Mouse (Mus musculus) heart, postnatal 10 days (tissue): ENCODE data around the gene Svbp. TPM values are rescaled to one million over a fixed set of nuclear protein-coding genes. Genes with fewer than 3 reads are reported as not detected.

Experiments used
- DNase-seq, 2 experiments: peaks; one replicate each; pipeline ENCODE4 v3.0.0; 2021
- intact Hi-C: fragments of 180-260 bp; cut with DNase I; formaldehyde crosslinking; loops from one replicate; pipeline ENCODE4 v1.15.1; 2025
- total RNA-seq, 2 experiments: library from RNA; stranded (reverse); gene quantifications; 2 replicates each; pipeline ENCODE4 v1.2.3; 2021

The Svbp gene
- total RNA-seq, 2 experiments from 2014 or later, result 30.0 to 30.9 TPM

- intact Hi-C loops, result loop anchor here (10.0 kb wide), 2 partner anchors 382 to 572 kb away; no protein-coding TSS in a partner anchor
- no peak for DNase-seq
Measured at GRCm38 (mm10) chr4:119242571-119242970, 47.5 kb downstream of the Svbp start.

- intact Hi-C loops, result loop anchor here (5.0 to 10.0 kb wide), 5 partner anchors 78 to 570 kb away; partner anchors contain the start of genes Foxj3, Frg2f1 and Ppih
- DNase-seq, result no peak
Measured at GRCm38 (mm10) chr4:119244468-119245240, 49.5 kb downstream of the Svbp start.

GRCm38 (mm10) chr4:119245556-119245955, 50.5 kb downstream of the Svbp start:
- intact Hi-C loops, result loop anchor here (5.0 to 10.0 kb wide), 5 partner anchors 77 to 569 kb away; partner anchors contain the start of genes Foxj3, Frg2f1 and Ppih

GRCm38 (mm10) chr4:119245961-119246360, 50.9 kb downstream of the Svbp start:
- no peak for DNase-seq
- intact Hi-C loops, result loop anchor here (5.0 to 10.0 kb wide), 5 partner anchors 76 to 569 kb away; partner anchors contain the start of genes Foxj3, Frg2f1 and Ppih

More at GRCm38 (mm10) chr4:119245556-119245955, 50.5 kb downstream of the Svbp start:
- DNase-seq, result peak; percentile 53 to 57

GRCm38 (mm10) chr4:119246688-119247225, 51.7 kb downstream of the Svbp start:
- no peak for DNase-seq
- intact Hi-C loops, result loop anchor here (1.0 to 10.0 kb wide), 8 partner anchors 29 to 568 kb away; partner anchors contain the start of genes Foxj3, Frg2f1 and Ppih

GRCm38 (mm10) chr4:119247462-119248235, 52.5 kb downstream of the Svbp start:
- intact Hi-C loops, result loop anchor here (1.0 to 10.0 kb wide), 8 partner anchors 28 to 567 kb away; partner anchors contain the start of genes Foxj3, Frg2f1 and Ppih
- peak; percentile 83 to 88 for DNase-seq

- DNase-seq, result no peak
- intact Hi-C loops, result loop anchor here (5.0 to 10.0 kb wide), 5 partner anchors 74 to 566 kb away; partner anchors contain the start of genes Foxj3, Frg2f1 and Ppih
Measured at GRCm38 (mm10) chr4:119248407-119248965, 53.4 kb downstream of the Svbp start.

Other genes starting within 250 kb of the Svbp start
- under 1 TPM in 1 of 2 experiments, not detected in 1; 0.38 TPM for gene Lao1, start 233.7 kb upstream of the Svbp start, total RNA-seq
- 1 to 10 TPM; 5.1 to 7.7 TPM for gene Slc2a1, start 86.6 kb upstream of the Svbp start, total RNA-seq
- 10 to 100 TPM; 19.4 to 22.3 TPM for gene Zfp691, start 21.1 kb upstream of the Svbp start, total RNA-seq
- gene Ermap, start 5.3 kb upstream of the Svbp start, total RNA-seq, result under 1 TPM in 1 of 2 experiments, not detected in 1; 0.12 TPM
- not detected for gene Tmem269, start 22.9 kb downstream of the Svbp start, total RNA-seq
- gene AU022252, start 37.4 kb downstream of the Svbp start, total RNA-seq, result 10 to 100 TPM; 13.8 to 18.2 TPM
- gene P3h1, start 37.6 kb downstream of the Svbp start, total RNA-seq, result 10 to 100 TPM; 23.5 to 24.7 TPM
- under 1 TPM; 0.17 to 0.43 TPM for gene Cldn19, start 60.1 kb downstream of the Svbp start, total RNA-seq
- 100 to 1,000 TPM; 750 to 806 TPM for gene Ybx1, start 99.3 kb downstream of the Svbp start, total RNA-seq
- 10 to 100 TPM; 15.1 to 15.4 TPM for gene Ppih, start 125.2 kb downstream of the Svbp start, total RNA-seq
- gene Ccdc30, start 220.2 kb downstream of the Svbp start, total RNA-seq, result under 1 TPM; 0.35 to 0.65 TPM
- 10 to 100 TPM in 1 of 2 experiments, 1 to 10 TPM in 1; 9.6 to 17.0 TPM for gene Ppcs, start 227.1 kb downstream of the Svbp start, total RNA-seq
- not detected for gene Zmynd12, start 227.5 kb downstream of the Svbp start, total RNA-seq